ENCODE assay signal across 12 mouse cellular contexts in genomic region chr13:40709321-40710061, GRCm38 (mm10). TPM values are rescaled to one million over a fixed set of nuclear protein-coding genes. Genes with fewer than 3 reads are reported as not detected.
DNase-seq lines count a peak whose midpoint lies in the region; ATAC-seq and TF ChIP-seq lines count a peak whose summit lies in the region.
"Had no signal": no experiment of that assay in that cellular context is flagged by ENCODE, and none has a peak within 500 bp of the region (broad histone marks: within the 10 kb centered on the region; RNA-seq: fewer than 3 reads in every experiment).

No protein-coding gene starts in this region.

- no peak overlapping the region for H3K27ac ChIP-seq in heart, embryonic 10.5 days
- H3K27ac ChIP-seq in hindbrain, embryonic 10.5 days: peak overlapping the region; percentile 1; the same call in 1 of the 2 replicates
- H3K27ac ChIP-seq in midbrain, embryonic 10.5 days (replicated peaks): no peak overlapping the region; the same call in 1 of the 2 replicates
- no peak overlapping the region for H3K27ac ChIP-seq in layer of hippocampus, adult 2 months
- H3K27ac ChIP-seq: heart, embryonic 13.5 days; intestine, embryonic 15.5 days had no signal

- no peak for TF ChIP-seq CTCF in layer of hippocampus, adult 2 months (conservative IDR thresholded peaks at IDR 0.05)

- H3K27me3 ChIP-seq in heart, embryonic 10.5 days (ENCODE audit: insufficient read depth, poor library complexity, severe bottlenecking): peaks cover 96% of the 10 kb centered on the region
- peaks cover 100% of the 10 kb centered on the region for H3K27me3 ChIP-seq in hindbrain, embryonic 10.5 days (ENCODE audit: insufficient read depth, poor library complexity, severe bottlenecking)
- peaks cover 100% of the 10 kb centered on the region for H3K27me3 ChIP-seq in midbrain, embryonic 10.5 days (ENCODE audit: low read depth, poor library complexity, severe bottlenecking)
- H3K27me3 ChIP-seq: Patski had no signal

- H3K36me3 ChIP-seq in heart, embryonic 10.5 days: no peaks in the 10 kb centered on the region
- H3K36me3 ChIP-seq in hindbrain, embryonic 10.5 days: no peaks in the 10 kb centered on the region
- H3K36me3 ChIP-seq in midbrain, embryonic 10.5 days: no peaks in the 10 kb centered on the region
- H3K36me3 ChIP-seq: heart, embryonic 13.5 days; intestine, embryonic 15.5 days had no signal

- ATAC-seq in CD4-positive, CD25-positive, alpha-beta regulatory T cell, adult 4 months: no peak
- ATAC-seq: intestine, embryonic 15.5 days; Patski had no signal

- peaks cover 12% of the 10 kb centered on the region; the same call in 1 of the 2 replicates for H3K4me1 ChIP-seq in heart, embryonic 10.5 days
- peaks cover 22% of the 10 kb centered on the region for H3K4me1 ChIP-seq in hindbrain, embryonic 10.5 days (replicated peaks)
- H3K4me1 ChIP-seq in midbrain, embryonic 10.5 days: peaks cover 24% of the 10 kb centered on the region
- H3K4me1 ChIP-seq: intestine, embryonic 15.5 days had no signal

- WGBS in heart, embryonic 10.5 days: under 1% methylated on average over 21 of the region's 21 CpGs
- WGBS in hindbrain, embryonic 10.5 days: under 1% methylated on average over 21 of the region's 21 CpGs
- WGBS in midbrain, embryonic 10.5 days: under 1% methylated on average over 21 of the region's 21 CpGs

- no peak overlapping the region; the same call in 1 of the 2 replicates for H3K4me3 ChIP-seq in heart, embryonic 10.5 days
- peak overlapping the region; percentile 33 for H3K4me3 ChIP-seq in hindbrain, embryonic 10.5 days
- H3K4me3 ChIP-seq in midbrain, embryonic 10.5 days: peak overlapping the region; percentile 29
- H3K4me3 ChIP-seq in layer of hippocampus, adult 2 months: no peak overlapping the region
- H3K4me3 ChIP-seq: intestine, embryonic 15.5 days had no signal

- H3K9me3 ChIP-seq in heart, embryonic 10.5 days: no peaks in the 10 kb centered on the region
- H3K9me3 ChIP-seq in hindbrain, embryonic 10.5 days: no peaks in the 10 kb centered on the region
- no peaks in the 10 kb centered on the region for H3K9me3 ChIP-seq in midbrain, embryonic 10.5 days (replicated peaks)
- H3K9me3 ChIP-seq: heart, embryonic 13.5 days; intestine, embryonic 15.5 days had no signal

- DNase-seq in heart, embryonic 10.5 days (ENCODE audit: low spot score): peak; percentile 69
- no peak for DNase-seq in heart, adult 9 months (ENCODE audit: low spot score in 2 of 2)
- DNase-seq in hindbrain, embryonic 10.5 days (ENCODE audit: low spot score): peak; percentile 23
- peak; percentile 38 for DNase-seq in midbrain, embryonic 10.5 days (ENCODE audit: low spot score)
- DNase-seq in retina, embryonic 14.5 days (ENCODE audit: low spot score): peak; percentile 13
- DNase-seq in lung, postnatal 25 days (ENCODE audit: low spot score): no peak
- no peak for DNase-seq in layer of hippocampus, adult 2 months (ENCODE audit: low spot score in 2 of 2)
- DNase-seq: thymus, postnatal 4 days had no signal

RNA-seq across cellular contexts. Expression of gene Tfap2a, which starts 28.7 kb away (rescaled TPM):
- 1.0 and 1.6 TPM in 2 replicates for polyA plus RNA-seq in heart, embryonic 10.5 days (2016; fragmentation: Nextera tagmentation; extraction: Ambion mirVana)
- polyA plus RNA-seq in hindbrain, embryonic 10.5 days (2016; fragmentation: Nextera tagmentation; extraction: Ambion mirVana): 6.7 and 13.8 TPM in 2 replicates
- polyA plus RNA-seq in midbrain, embryonic 10.5 days (2016; fragmentation: Nextera tagmentation; extraction: Ambion mirVana): 2.3 and 2.5 TPM in 2 replicates
- under 1 TPM in 1 of 2 experiments, not detected in 1; 0.20 TPM for polyA plus RNA-seq in CD4-positive, CD25-positive, alpha-beta regulatory T cell, adult 4 months (2017; shearing (Covaris generic))
- under 1 TPM; 0.23 to 0.47 TPM for total RNA-seq in layer of hippocampus, adult 2 months (2021)

Comparison
In these comparisons a context has a peak if more than half of its experiments do, and no peak if none do; other contexts are left out.
1. DNase-seq: peak in heart, embryonic 10.5 days (single experiment), hindbrain, embryonic 10.5 days (single experiment), midbrain, embryonic 10.5 days (single experiment) and retina, embryonic 14.5 days (single experiment); none in heart, adult 9 months (0 of 2), lung, postnatal 25 days (single experiment) and layer of hippocampus, adult 2 months (0 of 2).
2. H3K4me3 ChIP-seq: peak in hindbrain, embryonic 10.5 days (single experiment) and midbrain, embryonic 10.5 days (single experiment); none in heart, embryonic 10.5 days (single experiment) and layer of hippocampus, adult 2 months (single experiment).